Mouse (Mus musculus): ENCODE results near the gene Arl13b.

- TF ChIP-seq CTCF (conservative IDR thresholded peaks at IDR 0.05 in 1 of 2, IDR thresholded peaks at IDR 0.05 in 1 of 2; ENCODE audit: low read depth in 2 of 2, low read length in 2 of 2) (peak in 1 of 2 experiments; percentile 58; a peak in 2 of 4 replicates), EP300 (IDR thresholded peaks at IDR 0.05; ENCODE audit: low read length) (no peak), ELF1 (IDR thresholded peaks at IDR 0.05; ENCODE audit: low read depth, low read length) (no peak), ZNF384 (IDR thresholded peaks at IDR 0.05; ENCODE audit: low read depth, low read length) (no peak), TCF12 (IDR thresholded peaks at IDR 0.05; ENCODE audit: low read depth, low read length) (no peak), CHD1 (IDR thresholded peaks at IDR 0.05; ENCODE audit: low read depth, low read length) (no peak), POLR2A (IDR thresholded peaks at IDR 0.05; ENCODE audit: low read depth, low read length) (no peak)
These were observed 5.8 kb upstream of the Arl13b start for GRCm38 (mm10) chr16:62852464-62853252.

Measured in CH12.LX (cell line).